Mouse (Mus musculus): ENCODE measurements at regions not wholly inside any gene's neighbourhood (a gene's known extent, or its start where the extent isn't known, plus 50 kb on each side); places are given as distances from the start of the nearest gene placed in this dataset.

- Histone ChIP-seq H3K4me3 (replicated peaks; ENCODE audit: low read length) (no peak overlapping the region), H3K4me1 (replicated peaks; ENCODE audit: control insufficient read depth, insufficient read depth, low read length) (no peaks in the 10 kb centered on the region), H3K4me2 (replicated peaks) (no peak overlapping the region), H3K27ac (no peak overlapping the region), H3K36me3 (replicated peaks; ENCODE audit: control insufficient read depth, insufficient read depth) (no peaks in the 10 kb centered on the region), H3K9me3 (ENCODE audit: control insufficient read depth, low read length) (no peaks in the 10 kb centered on the region), H3K27me3 (ENCODE audit: control insufficient read depth, insufficient read depth, low read length) (no peaks in the 10 kb centered on the region), H3K9ac (no peak overlapping the region)
- ATAC-seq (ENCODE audit: low FRiP score), result no peak
- WGBS, result 71% methylated on average over 6 of the region's 6 CpGs
- no peak for DNase-seq (ENCODE audit: low spot score)
These were observed 117.5 kb downstream of the Gadd45g start for GRCm38 (mm10) chr13:51963966-51964365.

GRCm38 (mm10) chr13:51964416-51964815 is 117.9 kb downstream of the Gadd45g start:
- DNase-seq (ENCODE audit: low spot score) (no peak), ATAC-seq (ENCODE audit: low FRiP score) (no peak)
- Histone ChIP-seq H3K27me3 (ENCODE audit: control insufficient read depth, insufficient read depth, low read length) (no peaks in the 10 kb centered on the region), H3K4me1 (replicated peaks; ENCODE audit: control insufficient read depth, insufficient read depth, low read length) (no peaks in the 10 kb centered on the region), H3K4me3 (replicated peaks; ENCODE audit: low read length) (no peak overlapping the region), H3K9ac (no peak overlapping the region), H3K36me3 (replicated peaks; ENCODE audit: control insufficient read depth, insufficient read depth) (no peaks in the 10 kb centered on the region), H3K27ac (no peak overlapping the region), H3K9me3 (ENCODE audit: control insufficient read depth, low read length) (no peaks in the 10 kb centered on the region), H3K4me2 (replicated peaks) (no peak overlapping the region)
- whole genome bisulfite sequencing, result 41% methylated on average over 6 of the region's 6 CpGs

GRCm38 (mm10) chr13:51964921-51965320 is 118.4 kb downstream of the Gadd45g start:
- Histone ChIP-seq H3K9ac (no peak overlapping the region), H3K9me3 (ENCODE audit: control insufficient read depth, low read length) (no peaks in the 10 kb centered on the region), H3K4me3 (replicated peaks; ENCODE audit: low read length) (no peak overlapping the region), H3K27ac (no peak overlapping the region), H3K36me3 (replicated peaks; ENCODE audit: control insufficient read depth, insufficient read depth) (no peaks in the 10 kb centered on the region), H3K4me2 (replicated peaks) (no peak overlapping the region), H3K4me1 (replicated peaks; ENCODE audit: control insufficient read depth, insufficient read depth, low read length) (no peaks in the 10 kb centered on the region), H3K27me3 (ENCODE audit: control insufficient read depth, insufficient read depth, low read length) (no peaks in the 10 kb centered on the region)
- ATAC-seq (ENCODE audit: low FRiP score), result no peak
- 58% methylated on average over 2 of the region's 2 CpGs for WGBS
- no peak for DNase-seq (ENCODE audit: low spot score)

GRCm38 (mm10) chr13:51968103-51968502 is 121.6 kb downstream of the Gadd45g start:
- H3K9me3 ChIP-seq (ENCODE audit: control insufficient read depth, low read length), result no peaks in the 10 kb centered on the region
- no peak overlapping the region for H3K4me3 ChIP-seq (replicated peaks; ENCODE audit: low read length)
- no peak overlapping the region for H3K27ac ChIP-seq
- 89% methylated on average over 6 of the region's 6 CpGs for WGBS
- no peak for ATAC-seq (ENCODE audit: low FRiP score)
- no peak overlapping the region for H3K9ac ChIP-seq
- no peak for DNase-seq (ENCODE audit: low spot score)
- H3K27me3 ChIP-seq (ENCODE audit: control insufficient read depth, insufficient read depth, low read length), result no peaks in the 10 kb centered on the region
- no peak overlapping the region for H3K4me2 ChIP-seq (replicated peaks)
- H3K4me1 ChIP-seq (replicated peaks; ENCODE audit: control insufficient read depth, insufficient read depth, low read length), result no peaks in the 10 kb centered on the region
- no peaks in the 10 kb centered on the region for H3K36me3 ChIP-seq (replicated peaks; ENCODE audit: control insufficient read depth, insufficient read depth)

GRCm38 (mm10) chr13:51968796-51969195 is 122.3 kb downstream of the Gadd45g start:
- H3K4me2 ChIP-seq (replicated peaks), result no peak overlapping the region
- H3K4me3 ChIP-seq (replicated peaks; ENCODE audit: low read length), result no peak overlapping the region
- H3K27ac ChIP-seq, result no peak overlapping the region
- H3K9me3 ChIP-seq (ENCODE audit: control insufficient read depth, low read length), result no peaks in the 10 kb centered on the region
- 82% methylated on average over 9 of the region's 9 CpGs for WGBS
- H3K36me3 ChIP-seq (replicated peaks; ENCODE audit: control insufficient read depth, insufficient read depth), result no peaks in the 10 kb centered on the region
- no peaks in the 10 kb centered on the region for H3K27me3 ChIP-seq (ENCODE audit: control insufficient read depth, insufficient read depth, low read length)
- DNase-seq (ENCODE audit: low spot score) (no peak), ATAC-seq (ENCODE audit: low FRiP score) (no peak)
- no peak overlapping the region for H3K9ac ChIP-seq
- H3K4me1 ChIP-seq (replicated peaks; ENCODE audit: control insufficient read depth, insufficient read depth, low read length), result no peaks in the 10 kb centered on the region

- DNase-seq (ENCODE audit: low spot score) (no peak), ATAC-seq (ENCODE audit: low FRiP score) (no peak)
- Histone ChIP-seq H3K4me2 (replicated peaks) (no peak overlapping the region), H3K9me3 (ENCODE audit: control insufficient read depth, low read length) (no peaks in the 10 kb centered on the region), H3K9ac (no peak overlapping the region), H3K27ac (no peak overlapping the region), H3K4me3 (replicated peaks; ENCODE audit: low read length) (no peak overlapping the region), H3K36me3 (replicated peaks; ENCODE audit: control insufficient read depth, insufficient read depth) (no peaks in the 10 kb centered on the region), H3K27me3 (ENCODE audit: control insufficient read depth, insufficient read depth, low read length) (no peaks in the 10 kb centered on the region), H3K4me1 (replicated peaks; ENCODE audit: control insufficient read depth, insufficient read depth, low read length) (no peaks in the 10 kb centered on the region)
- WGBS, result 84% methylated on average over 9 of the region's 11 CpGs
These were observed 123.6 kb downstream of the Gadd45g start for GRCm38 (mm10) chr13:51970051-51970450.

GRCm38 (mm10) chr13:51972656-51973310 is 126.3 kb downstream of the Gadd45g start:
- Histone ChIP-seq H3K4me3 (replicated peaks; ENCODE audit: low read length) (no peak overlapping the region), H3K9me3 (ENCODE audit: control insufficient read depth, low read length) (no peaks in the 10 kb centered on the region), H3K9ac (no peak overlapping the region), H3K27ac (no peak overlapping the region), H3K4me1 (replicated peaks; ENCODE audit: control insufficient read depth, insufficient read depth, low read length) (0 out of 2 replicates have a peak, but pooled peaks cover 5% of the 10 kb centered on the region), H3K4me2 (replicated peaks) (no peak overlapping the region), H3K36me3 (replicated peaks; ENCODE audit: control insufficient read depth, insufficient read depth) (no peaks in the 10 kb centered on the region), H3K27me3 (ENCODE audit: control insufficient read depth, insufficient read depth, low read length) (no peaks in the 10 kb centered on the region)
- no peak for DNase-seq (ENCODE audit: low spot score)
- 83% methylated on average over 11 of the region's 12 CpGs for WGBS
- ATAC-seq (ENCODE audit: low FRiP score), result no peak

- H3K9me3 ChIP-seq (ENCODE audit: control insufficient read depth, low read length), result no peaks in the 10 kb centered on the region
- H3K4me2 ChIP-seq (replicated peaks), result no peak overlapping the region
- no peak for ATAC-seq (ENCODE audit: low FRiP score)
- WGBS, result 84% methylated on average over 10 of the region's 10 CpGs
- no peak overlapping the region for H3K27ac ChIP-seq
- H3K27me3 ChIP-seq (ENCODE audit: control insufficient read depth, insufficient read depth, low read length), result no peaks in the 10 kb centered on the region
- DNase-seq (ENCODE audit: low spot score), result no peak
- H3K4me3 ChIP-seq (replicated peaks; ENCODE audit: low read length), result no peak overlapping the region
- H3K9ac ChIP-seq, result no peak overlapping the region
- H3K36me3 ChIP-seq (replicated peaks; ENCODE audit: control insufficient read depth, insufficient read depth), result no peaks in the 10 kb centered on the region
- H3K4me1 ChIP-seq (replicated peaks; ENCODE audit: control insufficient read depth, insufficient read depth, low read length), result 0 out of 2 replicates have a peak, but pooled peaks cover 5% of the 10 kb centered on the region
These were observed 127.0 kb downstream of the Gadd45g start for GRCm38 (mm10) chr13:51973461-51973860.

- Histone ChIP-seq H3K9me3 (ENCODE audit: control insufficient read depth, low read length) (no peaks in the 10 kb centered on the region), H3K4me2 (replicated peaks) (no peak overlapping the region), H3K36me3 (replicated peaks; ENCODE audit: control insufficient read depth, insufficient read depth) (no peaks in the 10 kb centered on the region), H3K27me3 (ENCODE audit: control insufficient read depth, insufficient read depth, low read length) (no peaks in the 10 kb centered on the region), H3K4me1 (replicated peaks; ENCODE audit: control insufficient read depth, insufficient read depth, low read length) (0 out of 2 replicates have a peak, but pooled peaks cover 5% of the 10 kb centered on the region), H3K4me3 (replicated peaks; ENCODE audit: low read length) (no peak overlapping the region), H3K9ac (no peak overlapping the region), H3K27ac (no peak overlapping the region)
- DNase-seq (ENCODE audit: low spot score) (no peak), ATAC-seq (ENCODE audit: low FRiP score) (no peak)
- WGBS, result 95% methylated on average over 6 of the region's 6 CpGs
These were observed 127.6 kb downstream of the Gadd45g start for GRCm38 (mm10) chr13:51974101-51974500.

GRCm38 (mm10) chr13:51975330-51975729 is 128.9 kb downstream of the Gadd45g start:
- 0 out of 2 replicates have a peak, but pooled peaks cover 5% of the 10 kb centered on the region for H3K4me1 ChIP-seq (replicated peaks; ENCODE audit: control insufficient read depth, insufficient read depth, low read length)
- H3K9ac ChIP-seq, result no peak overlapping the region
- DNase-seq (ENCODE audit: low spot score) (no peak), ATAC-seq (ENCODE audit: low FRiP score) (no peak)
- H3K4me2 ChIP-seq (replicated peaks), result no peak overlapping the region
- H3K36me3 ChIP-seq (replicated peaks; ENCODE audit: control insufficient read depth, insufficient read depth), result no peaks in the 10 kb centered on the region
- no peak overlapping the region for H3K4me3 ChIP-seq (replicated peaks; ENCODE audit: low read length)
- H3K9me3 ChIP-seq (ENCODE audit: control insufficient read depth, low read length), result no peaks in the 10 kb centered on the region
- 76% methylated on average over 10 of the region's 10 CpGs for WGBS
- H3K27me3 ChIP-seq (ENCODE audit: control insufficient read depth, insufficient read depth, low read length), result no peaks in the 10 kb centered on the region
- H3K27ac ChIP-seq, result no peak overlapping the region
